Mouse (Mus musculus) lung, adult 18-20 months (tissue): ENCODE data around the gene Pigb.

ENCODE experiments used
- DNase-seq, 2 experiments: peaks; one replicate each; pipeline ENCODE4 v3.0.0; 2022; ENCODE audit warnings: mixed read lengths in 2 of 2

The Pigb gene

DNA sequence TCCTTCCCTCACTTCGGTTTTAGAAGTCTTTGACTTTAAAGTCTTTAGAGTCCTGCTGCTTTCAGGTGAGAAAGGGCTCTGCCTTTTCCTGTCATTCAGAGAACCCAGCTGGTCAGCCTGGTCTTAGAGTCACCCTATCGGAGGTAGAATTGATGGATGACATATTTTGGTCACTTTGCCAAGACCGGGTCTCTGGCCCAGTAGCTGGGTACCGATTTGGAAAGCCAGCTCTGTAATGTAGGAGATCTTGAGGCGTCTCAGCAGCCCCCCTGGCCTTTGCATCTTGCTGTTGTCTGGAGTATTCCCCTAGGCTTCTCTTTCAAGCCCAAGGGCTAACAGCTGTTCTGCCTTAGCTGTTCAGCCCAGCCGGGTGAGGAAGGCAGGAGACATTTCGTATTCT, 5.0 kb upstream of the Pigb start:
- no peak for DNase-seq

DNA sequence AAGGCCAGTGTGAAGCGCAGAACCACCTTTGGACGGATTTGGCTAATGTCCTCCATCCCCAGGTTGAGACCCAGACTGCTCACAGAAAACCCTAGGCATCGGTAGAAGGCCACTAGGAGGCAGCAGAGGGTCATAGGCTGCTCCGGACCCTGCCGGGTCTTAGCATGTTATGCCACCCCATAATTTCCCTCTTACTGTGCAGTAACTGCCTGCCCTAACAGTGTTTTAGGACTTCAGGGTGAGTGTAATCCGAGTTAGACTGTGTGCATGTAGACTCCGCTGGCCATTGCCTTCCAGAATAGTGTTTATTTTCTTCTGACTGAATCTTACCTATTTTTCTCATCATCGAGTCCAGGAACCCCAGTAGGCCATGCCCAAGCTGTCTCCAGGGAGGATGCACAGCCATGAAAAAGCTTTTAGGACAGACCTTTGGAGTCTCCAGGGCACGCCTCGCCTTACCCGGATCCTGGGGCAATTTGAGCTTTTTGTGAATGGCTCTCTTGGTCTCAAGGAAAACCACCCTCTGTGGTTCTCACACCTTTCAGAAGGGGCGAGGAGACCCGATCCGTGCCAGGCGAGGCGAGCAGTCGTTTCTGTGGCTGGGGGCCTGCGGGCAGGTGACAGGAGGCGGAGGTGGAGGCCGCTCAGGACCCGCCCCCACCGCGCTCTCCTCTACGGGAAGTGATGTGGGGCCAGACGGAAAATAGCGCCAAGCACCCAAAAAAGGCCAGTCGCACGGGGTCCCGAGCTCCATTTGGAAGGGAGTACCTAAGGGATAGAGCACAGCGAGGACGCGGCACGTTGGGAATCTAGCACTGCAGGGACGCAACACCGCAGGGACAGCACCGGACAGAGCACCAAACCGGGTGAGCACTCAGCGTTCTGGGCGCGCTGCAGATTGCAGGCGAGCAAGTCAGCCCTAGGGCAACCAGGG, 4.2 kb upstream of the Pigb start, which contains the start of gene Rab27a:
TSS of gene Rab27a (plus strand) at position 709 of the 934 bp plus-strand sequence.
- DNase-seq = peak; percentile 83 to 89

DNA sequence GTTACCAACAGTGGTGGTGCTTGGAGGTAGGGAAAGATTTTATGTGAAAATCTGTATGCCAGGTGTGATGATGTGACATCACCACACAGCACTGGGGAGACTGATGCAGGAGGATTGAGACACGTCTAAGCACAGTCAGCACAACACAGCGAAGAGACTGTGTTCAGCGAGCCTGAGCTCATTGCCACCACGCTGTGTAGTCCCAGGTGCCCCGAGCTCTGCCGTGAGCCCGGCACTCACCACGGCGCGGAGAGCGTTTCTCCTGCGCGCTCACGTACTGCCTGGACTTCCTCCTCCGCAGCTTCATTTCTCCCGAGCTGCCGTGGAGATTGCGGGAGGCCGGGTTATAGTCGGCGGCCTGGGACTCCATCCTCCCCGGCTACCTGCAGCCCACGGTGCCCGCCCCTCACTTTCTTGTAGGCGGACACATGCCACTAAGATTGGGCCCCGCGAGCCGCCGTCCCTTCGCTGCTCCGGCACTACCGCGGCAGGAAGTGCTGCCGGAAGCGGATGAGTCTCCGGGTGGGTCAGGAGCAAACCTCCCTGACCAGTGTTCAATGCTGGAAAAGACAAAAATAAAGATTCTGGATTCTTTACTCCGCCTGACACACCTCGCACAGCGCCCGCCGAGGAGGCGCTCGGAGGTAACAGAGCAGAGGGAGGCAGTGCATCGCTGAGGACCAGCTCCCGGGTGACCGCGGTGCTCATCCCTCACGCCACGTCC, 794 bp downstream of the Pigb start:
- peak; percentile 91 for DNase-seq

- DNase-seq = no peak
Measured at GRCm38 (mm10) chr9:73033406-73033805, 6.8 kb downstream of the Pigb start.

DNA sequence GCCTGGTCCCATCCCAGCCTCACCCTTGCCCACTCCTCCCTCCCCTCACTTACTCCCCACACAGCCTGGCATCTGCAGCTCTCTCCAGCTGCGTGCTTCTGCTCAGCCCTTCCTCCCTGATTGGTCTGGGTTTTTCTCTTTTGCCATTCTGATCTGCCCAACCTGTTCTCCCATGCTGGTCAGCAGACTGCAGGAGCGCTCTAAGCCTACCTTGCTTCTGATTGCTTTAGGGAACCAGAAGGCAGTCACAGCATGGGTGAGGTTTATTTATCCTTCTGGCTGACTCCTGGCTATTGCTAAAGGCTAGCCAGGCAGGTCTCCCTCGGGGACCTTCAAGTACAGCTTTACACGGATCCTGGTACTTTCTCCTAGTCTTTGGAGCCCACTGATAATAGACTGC, 8.8 kb downstream of the Pigb start:
- no peak for DNase-seq

GRCm38 (mm10) chr9:73030443-73030842, 9.7 kb downstream of the Pigb start:
- DNase-seq = no peak

DNA sequence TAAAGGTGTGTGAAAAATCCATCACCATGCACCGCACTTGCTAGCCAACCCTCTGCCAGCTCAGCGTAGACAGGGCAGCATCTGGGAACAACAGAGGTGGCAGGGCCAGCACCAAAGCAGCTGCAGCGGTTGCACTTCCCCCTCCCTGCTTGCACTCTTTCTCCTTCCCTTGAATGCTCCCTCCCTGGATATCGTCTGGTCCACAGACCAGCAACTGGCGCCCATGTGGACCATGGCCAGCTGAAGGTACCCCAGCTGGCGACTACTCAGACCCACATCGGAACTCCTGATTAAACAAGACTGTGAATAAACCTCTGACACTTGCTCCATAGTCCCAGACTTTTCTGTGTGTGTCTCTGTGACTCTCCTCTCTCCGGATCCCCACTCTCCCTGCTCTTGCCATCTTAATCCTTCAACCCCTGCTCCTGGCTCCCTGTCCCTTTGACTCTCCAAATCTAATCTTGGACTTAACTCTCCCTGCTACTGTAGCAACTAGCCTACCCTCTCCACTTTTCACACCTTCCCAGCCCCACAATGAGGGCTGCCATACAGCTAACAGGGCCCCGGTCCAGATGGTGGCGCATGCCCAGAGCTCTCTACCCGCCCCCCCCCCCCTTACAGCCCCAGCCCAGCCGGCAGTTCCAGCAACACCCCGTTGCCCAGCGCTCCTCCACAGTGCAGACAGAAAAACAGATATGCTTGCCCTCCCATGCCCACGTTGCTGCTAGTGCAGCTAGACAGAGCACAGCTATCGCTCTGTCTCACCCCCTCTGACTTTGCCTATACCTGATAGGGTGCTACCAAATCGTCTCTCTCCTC, 14.2 kb downstream of the Pigb start:
- DNase-seq = no peak

DNA sequence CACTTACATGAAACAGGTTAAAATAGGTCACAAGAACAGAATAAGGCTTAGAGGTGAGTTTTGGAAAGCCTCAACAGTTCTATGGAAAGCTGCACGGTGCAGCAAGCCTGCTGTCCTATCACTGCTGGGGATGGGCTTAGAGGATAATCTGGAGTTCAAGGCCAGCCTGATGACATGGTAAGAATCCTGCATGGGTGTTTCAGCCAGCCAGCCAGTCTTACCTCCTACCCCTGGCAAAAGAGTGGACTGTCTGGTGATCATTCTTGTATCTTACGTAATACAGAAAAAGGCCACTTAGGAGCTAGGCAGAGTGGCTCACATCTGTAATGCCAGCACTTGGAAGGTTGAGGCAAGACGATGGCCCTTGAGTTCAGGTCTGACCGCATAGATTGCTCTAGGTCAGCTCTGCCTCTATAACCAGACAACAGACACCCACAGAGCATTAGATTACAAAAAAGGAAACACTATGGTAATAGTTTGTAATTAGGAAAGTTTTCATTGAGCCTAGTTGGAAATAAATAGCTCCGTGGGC, 19.5 kb downstream of the Pigb start:
- peak in 1 of 2 experiments; percentile 25 for DNase-seq

GRCm38 (mm10) chr9:73019841-73020240, 20.3 kb downstream of the Pigb start:
- peak; percentile 74 to 75 for DNase-seq

- DNase-seq = no peak
Measured at GRCm38 (mm10) chr9:73014724-73015123, 25.5 kb downstream of the Pigb start.

DNA sequence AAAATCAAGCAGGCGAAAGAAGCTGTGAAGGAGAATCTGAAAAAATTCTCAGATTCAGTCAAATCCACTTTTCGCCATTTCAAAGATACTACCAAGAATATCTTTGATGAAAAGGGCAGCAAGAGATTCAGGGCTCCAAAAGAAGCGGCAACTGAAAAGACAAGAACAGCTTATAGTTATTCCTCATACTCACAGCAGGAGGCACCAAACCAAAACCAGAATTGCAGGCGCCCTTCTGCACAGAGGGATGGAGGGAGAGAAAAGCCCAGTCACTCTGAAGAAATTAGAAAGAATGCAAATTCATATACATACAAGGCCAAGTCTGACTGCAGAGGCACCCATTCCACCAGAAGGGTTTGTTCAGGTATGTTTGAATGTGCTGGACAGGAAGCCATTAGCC, 27.5 kb downstream of the Pigb start:
- DNase-seq = no peak

DNA sequence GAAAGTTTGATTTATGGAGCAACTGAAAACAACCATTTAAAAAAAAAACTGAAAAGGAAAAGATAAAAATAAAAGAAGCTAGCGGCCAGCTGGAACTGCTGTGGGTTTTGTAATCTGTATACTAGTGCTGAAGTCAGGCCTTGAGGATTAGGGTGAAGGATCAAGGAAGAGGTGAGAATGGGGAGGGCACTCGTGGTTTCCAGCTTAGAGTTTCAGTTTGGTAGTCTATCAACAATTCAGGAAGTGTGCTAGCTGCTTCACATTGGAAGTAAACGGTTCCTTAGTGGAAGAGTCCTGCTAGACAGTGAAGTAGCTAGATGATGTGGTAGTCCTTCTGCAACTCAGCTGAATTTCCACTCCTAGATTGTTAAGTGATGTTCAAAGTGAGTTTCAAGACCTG, 31.8 kb downstream of the Pigb start:
- DNase-seq = no peak

- no peak for DNase-seq
Measured at GRCm38 (mm10) chr9:73006175-73006574, 34.0 kb downstream of the Pigb start.

DNA sequence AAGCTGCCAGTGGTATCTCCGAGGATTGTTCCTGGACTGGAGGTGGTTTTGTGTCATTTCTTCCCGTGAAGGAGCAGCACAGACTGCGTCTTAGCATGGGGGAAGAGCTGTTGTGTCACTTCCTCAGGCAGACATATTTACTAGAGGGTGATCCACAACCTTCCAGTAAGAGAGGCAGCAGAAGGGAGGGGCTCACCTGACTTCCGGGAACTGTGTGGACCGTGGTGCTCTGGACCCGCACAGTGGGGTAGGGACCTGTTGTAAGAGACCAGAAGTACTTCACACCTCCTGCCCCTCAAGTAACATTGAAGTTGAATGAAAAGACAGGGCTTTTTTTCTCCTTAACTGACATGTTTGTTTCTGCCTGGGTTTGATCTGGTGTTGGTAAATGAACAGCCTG, 35.1 kb downstream of the Pigb start:
- no peak for DNase-seq

DNA sequence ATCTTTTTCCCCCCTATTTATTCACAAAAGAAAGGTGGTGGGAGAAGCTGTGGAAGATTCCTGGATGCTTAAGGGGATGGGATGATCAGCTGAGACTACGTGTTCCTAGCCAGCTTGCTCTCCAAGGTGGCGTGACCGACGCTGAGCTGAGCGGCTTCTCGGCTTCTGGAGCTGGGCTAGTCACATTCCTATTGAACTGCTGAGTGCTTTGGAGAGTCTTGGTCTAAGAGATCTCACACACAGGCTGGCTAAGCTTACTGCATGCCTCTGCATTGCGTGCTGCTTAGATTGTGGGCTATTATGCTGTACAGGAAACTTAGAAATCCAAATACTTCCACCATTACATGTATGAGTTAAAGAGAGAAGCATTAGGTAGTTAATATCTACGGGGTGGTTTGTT, 36.1 kb downstream of the Pigb start:
- peak; percentile 47 to 59 for DNase-seq

GRCm38 (mm10) chr9:73002177-73002576, 38.0 kb downstream of the Pigb start:
- no peak for DNase-seq

DNA sequence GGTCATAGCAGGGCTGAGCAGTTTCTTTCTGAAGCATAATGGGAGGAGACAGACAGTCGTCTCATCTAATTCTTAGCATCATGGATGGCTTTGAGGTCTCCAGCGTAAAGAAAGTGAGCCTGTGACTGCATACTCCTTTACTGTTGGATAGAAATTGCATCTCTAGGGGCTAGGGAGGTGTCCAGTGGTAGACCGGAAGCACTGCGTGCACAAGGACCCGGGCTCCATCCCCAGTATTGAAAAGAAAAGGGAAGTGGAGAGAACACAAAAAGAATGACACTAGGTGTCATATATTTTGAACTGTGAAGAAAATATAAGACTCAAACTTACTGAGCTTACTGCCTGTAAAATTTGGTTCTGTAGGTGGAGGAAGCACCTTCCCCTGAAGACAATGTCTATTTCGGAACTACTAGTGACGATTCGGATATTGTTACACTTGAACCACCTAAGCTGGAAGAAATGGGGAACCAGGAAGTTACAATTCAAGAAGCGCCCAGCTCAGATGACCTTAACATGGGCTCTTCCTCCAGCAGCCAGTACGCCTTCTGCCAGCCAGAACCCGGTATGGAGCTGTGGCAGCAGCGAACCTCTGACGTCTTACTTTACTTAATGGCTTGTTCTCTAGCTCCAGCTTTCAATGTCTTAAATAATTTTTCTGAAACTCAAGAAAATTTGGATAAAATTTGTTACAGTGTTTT, 38.7 kb downstream of the Pigb start:
- no peak for DNase-seq

- no peak for DNase-seq
Measured at GRCm38 (mm10) chr9:73000487-73000886, 39.7 kb downstream of the Pigb start.

DNA sequence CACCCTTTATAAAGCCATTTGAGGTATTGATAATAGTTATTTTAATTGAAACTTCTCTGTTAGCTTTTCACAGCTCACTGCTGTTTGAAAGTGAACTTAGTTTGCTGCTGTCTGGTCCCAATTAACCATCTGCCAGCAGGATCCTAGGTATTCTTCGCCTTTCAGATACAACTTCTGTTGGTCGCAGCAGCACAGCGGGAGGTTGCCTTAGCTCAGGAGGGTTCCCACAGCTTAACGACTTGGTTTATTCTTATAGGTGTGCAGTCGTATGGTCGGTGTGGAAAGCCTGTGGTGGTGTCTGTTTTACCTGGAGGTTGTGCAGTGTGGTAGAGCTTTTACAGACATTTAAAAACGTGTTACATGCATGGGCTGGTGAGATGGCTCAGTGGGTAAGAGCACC, 43.4 kb downstream of the Pigb start:
- no peak for DNase-seq

DNA sequence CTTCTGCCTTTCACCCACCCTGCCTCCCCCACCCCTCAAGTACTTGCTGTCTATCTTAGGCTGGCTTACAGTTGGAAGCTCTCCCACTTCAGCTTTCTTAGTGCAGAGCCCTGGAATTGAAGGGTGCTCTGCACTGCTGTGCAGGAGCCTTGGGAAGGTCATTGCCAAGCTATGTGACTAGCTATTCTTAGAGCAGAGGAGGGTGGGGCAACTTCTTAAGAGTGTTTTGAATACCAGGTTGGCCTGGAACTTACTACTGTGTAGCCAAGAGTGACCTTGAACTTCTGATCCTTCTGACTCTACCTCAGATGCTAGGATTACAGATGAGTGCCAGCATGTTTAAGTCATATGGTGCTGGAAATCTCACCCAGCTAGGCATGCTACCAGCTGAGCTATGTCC, 44.0 kb downstream of the Pigb start:
- DNase-seq = no peak

- DNase-seq = no peak
Measured at GRCm38 (mm10) chr9:72992576-72992975, 47.6 kb downstream of the Pigb start.

GRCm38 (mm10) chr9:72991420-72991819, 48.8 kb downstream of the Pigb start:
- no peak for DNase-seq
